Comparison of ENCODE assay signal across 12 mouse cellular contexts in the genomic region with DNA sequence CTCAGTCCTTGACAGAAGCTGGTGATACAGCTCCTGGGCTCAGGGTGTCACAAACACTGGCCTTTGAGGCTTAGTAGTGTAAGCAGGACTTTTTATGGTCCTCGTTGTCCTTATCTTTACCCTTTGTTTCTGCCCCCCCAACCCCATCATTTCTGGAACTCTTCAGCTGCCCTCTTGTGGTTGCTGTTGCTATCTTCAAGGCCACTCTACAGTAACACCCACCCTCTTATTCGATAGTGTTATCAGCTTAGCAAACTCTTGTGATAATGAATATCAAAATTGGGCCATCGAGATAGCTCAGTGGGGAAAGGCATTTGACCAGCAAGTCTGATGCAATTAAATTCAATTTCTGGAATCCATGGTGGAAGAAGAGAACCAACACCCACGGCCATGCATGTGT. TPM values are rescaled to one million over a fixed set of nuclear protein-coding genes. Genes with fewer than 3 reads are reported as not detected.
DNase-seq lines count a peak whose midpoint lies in the region; ATAC-seq and TF ChIP-seq lines count a peak whose summit lies in the region.
"Had no signal": no experiment of that assay in that cellular context is flagged by ENCODE, and none has a peak within 500 bp of the region (broad histone marks: within the 10 kb centered on the region; RNA-seq: fewer than 3 reads in every experiment).

No protein-coding gene starts in this region.

- no peak overlapping the region for H3K9ac ChIP-seq in heart, adult 2 months (ENCODE audit: low read depth, low read length)
- H3K9ac ChIP-seq in liver, embryonic 11.5 days (ENCODE audit: low read depth, low read length), result no peak overlapping the region
- H3K9ac ChIP-seq in midbrain, embryonic 11.5 days (ENCODE audit: low read length), result no peak overlapping the region
- H3K9ac ChIP-seq: embryonic facial prominence, embryonic 15.5 days had no signal

- no peak overlapping the region for H3K4me2 ChIP-seq in liver, embryonic 11.5 days
- H3K4me2 ChIP-seq in midbrain, embryonic 11.5 days, result no peak overlapping the region
- H3K4me2 ChIP-seq: embryonic facial prominence, embryonic 15.5 days had no signal

- TF ChIP-seq POLR2A in heart, adult 2 months (IDR thresholded peaks at IDR 0.05; ENCODE audit: insufficient read depth, low read depth, low read length), result no peak

- H3K9me3 ChIP-seq in liver, embryonic 11.5 days (ENCODE audit: control insufficient read depth, low read length), result no peaks in the 10 kb centered on the region
- no peaks in the 10 kb centered on the region for H3K9me3 ChIP-seq in forebrain, embryonic 10.5 days
- no peaks in the 10 kb centered on the region for H3K9me3 ChIP-seq in midbrain, embryonic 11.5 days (ENCODE audit: control insufficient read depth, low read length)
- H3K9me3 ChIP-seq: embryonic facial prominence, embryonic 15.5 days; megakaryocyte, embryonic 14.5 days had no signal

- WGBS in heart, adult 2 months, result 40% methylated on average over 4 of the region's 4 CpGs
- 44% methylated on average over 4 of the region's 4 CpGs for WGBS in liver, embryonic 11.5 days
- WGBS in forebrain, embryonic 10.5 days, result 81% methylated on average over 4 of the region's 4 CpGs
- 81% methylated on average over 4 of the region's 4 CpGs for WGBS in midbrain, embryonic 11.5 days

- TF ChIP-seq CTCF in heart, adult 2 months (IDR thresholded peaks at IDR 0.05), result peak; percentile 65

- ATAC-seq in liver, embryonic 11.5 days (replicated peaks; ENCODE audit: low FRiP score), result peak; percentile 49; the same call in 1 of the 2 replicates
- no peak for ATAC-seq in midbrain, embryonic 11.5 days (ENCODE audit: low FRiP score)

- no peak overlapping the region for H3K4me3 ChIP-seq in heart, adult 2 months
- no peak overlapping the region for H3K4me3 ChIP-seq in liver, embryonic 11.5 days (ENCODE audit: low read depth, low read length)
- H3K4me3 ChIP-seq in forebrain, embryonic 10.5 days, result no peak overlapping the region
- no peak overlapping the region for H3K4me3 ChIP-seq in midbrain, embryonic 11.5 days (ENCODE audit: low read depth, low read length)
- H3K4me3 ChIP-seq: embryonic facial prominence, embryonic 15.5 days; megakaryocyte, embryonic 14.5 days had no signal

- H3K4me1 ChIP-seq in heart, adult 2 months (ENCODE audit: control insufficient read depth, insufficient read depth, low read length), result no peaks in the 10 kb centered on the region
- peaks cover 3% of the 10 kb centered on the region; the same call in 1 of the 2 replicates for H3K4me1 ChIP-seq in liver, embryonic 11.5 days (replicated peaks; ENCODE audit: control insufficient read depth, insufficient read depth, low read length)
- peaks cover 9% of the 10 kb centered on the region for H3K4me1 ChIP-seq in forebrain, embryonic 10.5 days
- no peaks in the 10 kb centered on the region for H3K4me1 ChIP-seq in midbrain, embryonic 11.5 days (ENCODE audit: control insufficient read depth, insufficient read depth, low read length)
- H3K4me1 ChIP-seq: megakaryocyte, embryonic 14.5 days had no signal

- no peak overlapping the region for H3K27ac ChIP-seq in heart, adult 2 months
- H3K27ac ChIP-seq in liver, embryonic 11.5 days (ENCODE audit: low read depth, low read length), result no peak overlapping the region
- no peak overlapping the region for H3K27ac ChIP-seq in forebrain, embryonic 10.5 days
- no peak overlapping the region for H3K27ac ChIP-seq in midbrain, embryonic 11.5 days (ENCODE audit: low read depth, low read length)
- H3K27ac ChIP-seq: embryonic facial prominence, embryonic 15.5 days had no signal

- no peak for TF ChIP-seq EP300 in heart, adult 2 months (IDR thresholded peaks at IDR 0.05; ENCODE audit: insufficient read depth, low read depth, low read length)

- intact Hi-C loops in heart, adult 2 months (cut with DNase I), result loop anchor here (1.0 kb wide), 1 partner anchor 117 kb away; a partner anchor contains a TSS
- intact Hi-C loops in heart, postnatal 25 days (cut with DNase I), result loop anchor here (2.0 kb wide), 1 partner anchor 118 kb away; a partner anchor contains a TSS

- H3K79me2 ChIP-seq in heart, adult 2 months (replicated peaks; ENCODE audit: control insufficient read depth, insufficient read depth, low read length), result no peaks in the 10 kb centered on the region

- H3K27me3 ChIP-seq in heart, adult 2 months (ENCODE audit: control insufficient read depth, insufficient read depth, low read length), result no peaks in the 10 kb centered on the region
- no peaks in the 10 kb centered on the region for H3K27me3 ChIP-seq in liver, embryonic 11.5 days (replicated peaks; ENCODE audit: control insufficient read depth, insufficient read depth, low read length)
- H3K27me3 ChIP-seq in forebrain, embryonic 10.5 days (ENCODE audit: poor library complexity, severe bottlenecking), result no peaks in the 10 kb centered on the region
- H3K27me3 ChIP-seq in midbrain, embryonic 11.5 days (ENCODE audit: control insufficient read depth, insufficient read depth, low read length), result no peaks in the 10 kb centered on the region
- H3K27me3 ChIP-seq: embryonic facial prominence, embryonic 15.5 days had no signal

- H3K36me3 ChIP-seq in heart, adult 2 months (ENCODE audit: control insufficient read depth, insufficient read depth, low read length), result no peaks in the 10 kb centered on the region
- H3K36me3 ChIP-seq in liver, embryonic 11.5 days (ENCODE audit: control insufficient read depth, insufficient read depth, low read length), result no peaks in the 10 kb centered on the region
- no peaks in the 10 kb centered on the region for H3K36me3 ChIP-seq in forebrain, embryonic 10.5 days (replicated peaks)
- no peaks in the 10 kb centered on the region for H3K36me3 ChIP-seq in midbrain, embryonic 11.5 days (ENCODE audit: control insufficient read depth, insufficient read depth, low read length)
- H3K36me3 ChIP-seq: embryonic facial prominence, embryonic 15.5 days had no signal

- peak in 1 of 2 experiments; percentile 25 for DNase-seq in heart, adult 2 months
- no peak for DNase-seq in heart, postnatal 25 days (ENCODE audit: low spot score)
- DNase-seq in 3T3-L1 (ENCODE audit: low read depth, low spot score), result peak; percentile 21
- DNase-seq in cerebellum, adult 11-12 months, result peak; percentile 43
- no peak for DNase-seq in liver, embryonic 11.5 days (ENCODE audit: low spot score)
- no peak for DNase-seq in spleen, postnatal 14 days (ENCODE audit: low spot score in 2 of 2)
- no peak for DNase-seq in forebrain, embryonic 10.5 days (ENCODE audit: extremely low spot score, low spot score)
- no peak for DNase-seq in midbrain, embryonic 11.5 days (ENCODE audit: low spot score, missing footprints)

RNA-seq across cellular contexts. Expression of a gene that starts 18.5 kb away (rescaled TPM):
- total RNA-seq in heart, adult 2 months (2021), result under 1 TPM in 1 of 2 experiments, not detected in 1; 0.39 TPM
- 0.80 and 1.5 TPM in 2 replicates for polyA plus RNA-seq in heart, adult 2 months (2012; rRNA removed)
- under 1 TPM in 1 of 2 experiments, not detected in 1; 0.83 TPM for total RNA-seq in heart, postnatal 25 days (2021)
- 0.22 and 0.30 TPM in 2 replicates for polyA plus RNA-seq in liver, embryonic 11.5 days (2014; fragmentation: Nextera tagmentation; extraction: Ambion mirVana)
- polyA plus RNA-seq in forebrain, embryonic 10.5 days (2016; fragmentation: Nextera tagmentation; extraction: Ambion mirVana), result 0.42 and 0.79 TPM in 2 replicates
- 0.16 TPM in 1 of 2 replicates, not detected in the other for polyA plus RNA-seq in midbrain, embryonic 11.5 days (2014; fragmentation: Nextera tagmentation; extraction: Ambion mirVana)

RNA-seq across cellular contexts. Expression of a gene that starts 26.8 kb away (rescaled TPM):
- 1,000 to 10,000 TPM; 2,054 to 2,380 TPM for total RNA-seq in heart, adult 2 months (2021)
- 1,765 and 1,963 TPM in 2 replicates for polyA plus RNA-seq in heart, adult 2 months (2012; rRNA removed)
- total RNA-seq in heart, postnatal 25 days (2021), result 1,000 to 10,000 TPM; 2,198 to 2,230 TPM
- 752 and 790 TPM in 2 replicates for polyA plus RNA-seq in liver, embryonic 11.5 days (2014; fragmentation: Nextera tagmentation; extraction: Ambion mirVana)
- polyA plus RNA-seq in forebrain, embryonic 10.5 days (2016; fragmentation: Nextera tagmentation; extraction: Ambion mirVana), result 496 and 519 TPM in 2 replicates
- 466 and 531 TPM in 2 replicates for polyA plus RNA-seq in midbrain, embryonic 11.5 days (2014; fragmentation: Nextera tagmentation; extraction: Ambion mirVana)

RNA-seq across cellular contexts. Expression of a gene that starts 45.5 kb away (rescaled TPM):
- not detected for total RNA-seq in heart, adult 2 months (2021)
- not detected in 2 replicates for polyA plus RNA-seq in heart, adult 2 months (2012; rRNA removed)
- total RNA-seq in heart, postnatal 25 days (2021), result not detected
- polyA plus RNA-seq in liver, embryonic 11.5 days (2014; fragmentation: Nextera tagmentation; extraction: Ambion mirVana), result not detected in 2 replicates
- polyA plus RNA-seq in forebrain, embryonic 10.5 days (2016; fragmentation: Nextera tagmentation; extraction: Ambion mirVana), result not detected in 2 replicates
- 0.23 TPM in 1 of 2 replicates, not detected in the other for polyA plus RNA-seq in midbrain, embryonic 11.5 days (2014; fragmentation: Nextera tagmentation; extraction: Ambion mirVana)
- total RNA-seq: ES-E14 had no signal
- polyA plus RNA-seq: spleen, adult 2 months had no signal

RNA-seq across cellular contexts. Expression of a gene that starts 49.8 kb away (rescaled TPM):
- 10 to 100 TPM; 89.8 to 98.1 TPM for total RNA-seq in heart, adult 2 months (2021)
- polyA plus RNA-seq in heart, adult 2 months (2012; rRNA removed), result 94.8 and 122 TPM in 2 replicates
- 100 to 1,000 TPM; 104 to 107 TPM for total RNA-seq in heart, postnatal 25 days (2021)
- 74.1 and 81.0 TPM in 2 replicates for polyA plus RNA-seq in liver, embryonic 11.5 days (2014; fragmentation: Nextera tagmentation; extraction: Ambion mirVana)
- 136 and 141 TPM in 2 replicates for polyA plus RNA-seq in forebrain, embryonic 10.5 days (2016; fragmentation: Nextera tagmentation; extraction: Ambion mirVana)
- polyA plus RNA-seq in midbrain, embryonic 11.5 days (2014; fragmentation: Nextera tagmentation; extraction: Ambion mirVana), result 97.1 and 110 TPM in 2 replicates

Comparison
In these comparisons a context has a peak if more than half of its experiments do, and no peak if none do; other contexts are left out.
1. DNase-seq: peak in 3T3-L1 (single experiment) and cerebellum, adult 11-12 months (single experiment); none in heart, postnatal 25 days (single experiment), liver, embryonic 11.5 days (single experiment), spleen, postnatal 14 days (0 of 2), forebrain, embryonic 10.5 days (single experiment) and midbrain, embryonic 11.5 days (single experiment).